Comparison of ENCODE assay signal across 8 mouse cellular contexts in genomic region chr2:163420366-163420886, GRCm38 (mm10). TPM values are rescaled to one million over a fixed set of nuclear protein-coding genes. Genes with fewer than 3 reads are reported as not detected.
DNase-seq lines count a peak whose midpoint lies in the region; ATAC-seq and TF ChIP-seq lines count a peak whose summit lies in the region.

No protein-coding gene starts in this region.

- peaks cover 7% of the 10 kb centered on the region for H3K4me1 ChIP-seq in thymus, adult 2 months (replicated peaks; ENCODE audit: control insufficient read depth, insufficient read depth, low read length)
- peaks cover 11% of the 10 kb centered on the region; the same call in 1 of the 2 replicates for H3K4me1 ChIP-seq in intestine, postnatal 0 days (replicated peaks; ENCODE audit: control insufficient read depth, insufficient read depth, low read length)
- peaks cover 19% of the 10 kb centered on the region for H3K4me1 ChIP-seq in neural tube, embryonic 12.5 days

- no peak overlapping the region for H3K27ac ChIP-seq in thymus, adult 2 months (ENCODE audit: control insufficient read depth, insufficient read depth, low read length)
- 0 out of 2 replicates have a peak overlapping the region, but pooled peaks have one; percentile 99 for H3K27ac ChIP-seq in intestine, postnatal 0 days (ENCODE audit: low read depth, low read length)
- no peak overlapping the region for H3K27ac ChIP-seq in neural tube, embryonic 12.5 days

- peak overlapping the region; percentile 79 for H3K4me3 ChIP-seq in thymus, adult 2 months (ENCODE audit: control insufficient read depth, insufficient read depth, low read length)
- peak overlapping the region; percentile 93 for H3K4me3 ChIP-seq in intestine, postnatal 0 days (ENCODE audit: low read depth, low read length)
- H3K4me3 ChIP-seq in neural tube, embryonic 12.5 days, result peak overlapping the region; percentile 98

- H3K9ac ChIP-seq in intestine, postnatal 0 days (ENCODE audit: low read depth, low read length), result peak overlapping the region; percentile 78
- peak overlapping the region; percentile 65 for H3K9ac ChIP-seq in neural tube, embryonic 12.5 days

- H3K9me3 ChIP-seq in intestine, postnatal 0 days (ENCODE audit: control insufficient read depth), result no peaks in the 10 kb centered on the region
- H3K9me3 ChIP-seq in neural tube, embryonic 12.5 days, result no peaks in the 10 kb centered on the region

- H3K4me2 ChIP-seq in intestine, postnatal 0 days (replicated peaks; ENCODE audit: low read depth), result peak overlapping the region; percentile 69
- H3K4me2 ChIP-seq in neural tube, embryonic 12.5 days (replicated peaks), result peak overlapping the region; percentile 89

- H3K36me3 ChIP-seq in thymus, adult 2 months (ENCODE audit: control insufficient read depth, insufficient read depth, low read length), result no peaks in the 10 kb centered on the region
- H3K36me3 ChIP-seq in intestine, postnatal 0 days (ENCODE audit: control insufficient read depth, insufficient read depth), result no peaks in the 10 kb centered on the region
- H3K36me3 ChIP-seq in neural tube, embryonic 12.5 days, result no peaks in the 10 kb centered on the region

- peak; percentile 43 for DNase-seq in cerebellum, adult 11-12 months
- no peak for DNase-seq in cerebellum, postnatal 36 days
- DNase-seq in thymus, adult 2 months, result peak; percentile 17
- DNase-seq in thymus, postnatal 25 days, result no peak
- no peak for DNase-seq in ovary, postnatal 36 days (ENCODE audit: low spot score)
- no peak for DNase-seq in left cerebral cortex, postnatal 4 days

- TF ChIP-seq POLR2A in thymus, adult 2 months (IDR thresholded peaks at IDR 0.05; ENCODE audit: control insufficient read depth, extremely low read depth, insufficient read depth, low read length, poor library complexity), result no peak

- intact Hi-C loops in left cerebral cortex, postnatal 4 days (cut with DNase I), result no loop called here

- WGBS in thymus, adult 2 months, result 16% methylated on average over 10 of the region's 10 CpGs
- WGBS in intestine, postnatal 0 days, result 21% methylated on average over 10 of the region's 10 CpGs
- WGBS in neural tube, embryonic 12.5 days, result 42% methylated on average over 10 of the region's 10 CpGs

- TF ChIP-seq CTCF in thymus, adult 2 months (IDR thresholded peaks at IDR 0.05; ENCODE audit: borderline replicate concordance, control insufficient read depth, extremely low read depth, insufficient read depth, low read length, poor library complexity), result no peak
- TF ChIP-seq CTCF in intestine, postnatal 0 days (IDR thresholded peaks at IDR 0.05; ENCODE audit: low read depth), result no peak

- no peak for ATAC-seq in intestine, postnatal 0 days
- ATAC-seq in neural tube, embryonic 12.5 days (ENCODE audit: low FRiP score, low read depth), result no peak

- no peaks in the 10 kb centered on the region for H3K27me3 ChIP-seq in thymus, adult 2 months (ENCODE audit: control insufficient read depth, insufficient read depth, low read length)
- H3K27me3 ChIP-seq in intestine, postnatal 0 days (replicated peaks; ENCODE audit: control insufficient read depth, insufficient read depth, low read length), result no peaks in the 10 kb centered on the region
- no peaks in the 10 kb centered on the region for H3K27me3 ChIP-seq in neural tube, embryonic 12.5 days (replicated peaks)

RNA-seq across cellular contexts. Expression of gene Oser1, which starts 4.1 kb away (rescaled TPM):
- 18.5 and 19.3 TPM in 2 replicates for polyA plus RNA-seq in thymus, adult 2 months (2012; rRNA removed)
- polyA plus RNA-seq in intestine, postnatal 0 days (2015; fragmentation: Nextera tagmentation; extraction: Ambion mirVana), result 62.3 and 64.5 TPM in 2 replicates
- 74.3 and 74.8 TPM in 2 replicates for polyA plus RNA-seq in neural tube, embryonic 12.5 days (2016; fragmentation: Nextera tagmentation; extraction: Ambion mirVana)
- 10 to 100 TPM; 23.3 to 23.7 TPM for total RNA-seq in left cerebral cortex, postnatal 4 days (2021)

RNA-seq across cellular contexts. Expression of gene Gdap1l1, which starts 17.9 kb away (rescaled TPM):
- 1.7 and 3.1 TPM in 2 replicates for polyA plus RNA-seq in thymus, adult 2 months (2012; rRNA removed)
- 2.3 and 2.4 TPM in 2 replicates for polyA plus RNA-seq in intestine, postnatal 0 days (2015; fragmentation: Nextera tagmentation; extraction: Ambion mirVana)
- 83.1 and 83.6 TPM in 2 replicates for polyA plus RNA-seq in neural tube, embryonic 12.5 days (2016; fragmentation: Nextera tagmentation; extraction: Ambion mirVana)
- 10 to 100 TPM; 90.8 to 98.3 TPM for total RNA-seq in left cerebral cortex, postnatal 4 days (2021)

RNA-seq across cellular contexts. Expression of gene Jph2, which starts 22.6 kb away (rescaled TPM):
- 3.3 and 14.7 TPM in 2 replicates for polyA plus RNA-seq in thymus, adult 2 months (2012; rRNA removed)
- 9.8 and 10.0 TPM in 2 replicates for polyA plus RNA-seq in intestine, postnatal 0 days (2015; fragmentation: Nextera tagmentation; extraction: Ambion mirVana)
- polyA plus RNA-seq in neural tube, embryonic 12.5 days (2016; fragmentation: Nextera tagmentation; extraction: Ambion mirVana), result 0.81 and 1.3 TPM in 2 replicates
- total RNA-seq in left cerebral cortex, postnatal 4 days (2021), result under 1 TPM; 0.54 to 0.74 TPM

RNA-seq across cellular contexts. Expression of gene Fitm2, which starts 52.0 kb away (rescaled TPM):
- 12.1 and 15.4 TPM in 2 replicates for polyA plus RNA-seq in thymus, adult 2 months (2012; rRNA removed)
- polyA plus RNA-seq in intestine, postnatal 0 days (2015; fragmentation: Nextera tagmentation; extraction: Ambion mirVana), result 5.3 and 5.5 TPM in 2 replicates
- 12.7 and 14.2 TPM in 2 replicates for polyA plus RNA-seq in neural tube, embryonic 12.5 days (2016; fragmentation: Nextera tagmentation; extraction: Ambion mirVana)
- total RNA-seq in left cerebral cortex, postnatal 4 days (2021), result 10 to 100 TPM; 15.3 TPM

Comparison
In these comparisons a context has a peak if more than half of its experiments do, and no peak if none do; other contexts are left out.
1. DNase-seq: peak in cerebellum, adult 11-12 months (single experiment) and thymus, adult 2 months (single experiment); none in cerebellum, postnatal 36 days (0 of 2), thymus, postnatal 25 days (single experiment), ovary, postnatal 36 days (single experiment) and left cerebral cortex, postnatal 4 days (single experiment).
2. RNA of gene Gdap1l1, which starts 17.9 kb away (polyA plus RNA-seq): 83.1 to 83.6 TPM in neural tube, embryonic 12.5 days; 1.7 to 3.1 TPM in thymus, adult 2 months and 2.3 to 2.4 TPM in intestine, postnatal 0 days; every median in the first group is over 10 times any median in the second.
3. Peak in every context shown above with its lines, with median percentiles within 50 percentile points of each other: H3K4me3 ChIP-seq.